Mouse (Mus musculus) small intestine, adult 2 months (tissue): Measurements from ENCODE around the gene Htr3b. TPM values are rescaled to one million over a fixed set of nuclear protein-coding genes. Genes with fewer than 3 reads are reported as not detected.
"Not testable (repeated sequence)": the region's sequence is repeated elsewhere in the genome, so short reads cannot be mapped to it uniquely, and the experiment has no call there.

Experiments used
- H3K27ac ChIP-seq: fragments of 200-500 bp; 2 replicates; pipeline ENCODE4 v1.5.1; 2012; ENCODE audit warnings: low read depth, low read length, control low read depth, inconsistent platforms; ENCODE audit not compliant: insufficient read depth
- H3K27me3 ChIP-seq: fragments of 200-500 bp; 2 replicates; pipeline ENCODE4 v1.6.1; 2012; ENCODE audit warnings: mild to moderate bottlenecking, moderate library complexity, low read length, inconsistent platforms; ENCODE audit not compliant: control insufficient read depth, insufficient read depth
- H3K36me3 ChIP-seq: fragments of 200-500 bp; 2 replicates; pipeline ENCODE4 v1.6.1; 2012; ENCODE audit warnings: mild to moderate bottlenecking, low read length, control low read depth, inconsistent platforms; ENCODE audit not compliant: control insufficient read depth, insufficient read depth
- H3K4me1 ChIP-seq: fragments of 200-500 bp; 2 replicates; pipeline ENCODE4 v1.6.1; 2012; ENCODE audit warnings: low read length, inconsistent platforms, mixed read lengths; ENCODE audit not compliant: control insufficient read depth, insufficient read depth, insufficient read length
- H3K4me3 ChIP-seq: fragments of 200-500 bp; 2 replicates; pipeline ENCODE4 v1.5.1; 2012; ENCODE audit warnings: low read depth, mild to moderate bottlenecking, control low read depth, inconsistent platforms, low read length, moderate library complexity
- CTCF ChIP-seq: fragments of 200-500 bp; IDR thresholded peaks from 2 replicates; pipeline ENCODE4 v1.5.1; 2012; ENCODE audit warnings: low read depth, mild to moderate bottlenecking, control low read depth, inconsistent platforms, low read length, moderate library complexity, mixed read lengths; ENCODE audit not compliant: insufficient replicate concordance, insufficient read length; ENCODE audit errors: extremely low read depth
- POLR2A ChIP-seq: fragments of 200-500 bp; IDR thresholded peaks from 2 replicates; pipeline ENCODE4 v1.6.1; 2012; ENCODE audit warnings: low read depth, mild to moderate bottlenecking, control low read depth, inconsistent platforms, low read length, moderate library complexity
- WGBS: fragments of 180-500 bp; shearing (Covaris S2); methylation state at CpG from one replicate; pipeline ENCODE4 v1.1.7; 2018; 5-methylcytosine and 5-hydroxymethylcytosine counted together
- polyA plus RNA-seq: library from polyadenylated mRNA; depleted of rRNA; stranded (reverse); fragments of >200 nt; gene quantifications from 2 replicates; pipeline ENCODE4 v1.2.3, GENCODE M21; 2012

The Htr3b gene
- polyA plus RNA-seq, 1 experiment = 0.18 TPM

DNA sequence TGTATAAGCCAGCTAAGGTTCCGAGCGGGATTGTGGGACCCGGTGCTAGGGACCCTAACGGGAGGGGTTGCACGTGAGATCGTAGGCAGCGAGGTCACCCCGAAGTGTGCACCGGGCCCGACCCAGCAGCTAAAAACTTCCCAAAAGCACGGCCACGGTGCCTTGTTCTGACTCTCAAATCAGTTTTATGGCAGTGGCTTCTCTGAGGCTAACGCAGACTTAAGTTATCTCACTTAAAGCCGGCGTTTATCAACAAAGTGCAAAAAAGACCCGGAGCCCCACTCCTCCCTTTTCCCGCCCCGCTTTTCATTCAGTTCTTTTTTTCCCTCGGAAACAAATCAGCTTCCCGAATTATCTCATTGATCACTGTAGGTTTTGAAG is 20.9 kb upstream of the Htr3b start:
- under 1% methylated on average over 20 of the region's 20 CpGs for WGBS
- peak overlapping the region; percentile 87 for H3K4me3 ChIP-seq

DNA sequence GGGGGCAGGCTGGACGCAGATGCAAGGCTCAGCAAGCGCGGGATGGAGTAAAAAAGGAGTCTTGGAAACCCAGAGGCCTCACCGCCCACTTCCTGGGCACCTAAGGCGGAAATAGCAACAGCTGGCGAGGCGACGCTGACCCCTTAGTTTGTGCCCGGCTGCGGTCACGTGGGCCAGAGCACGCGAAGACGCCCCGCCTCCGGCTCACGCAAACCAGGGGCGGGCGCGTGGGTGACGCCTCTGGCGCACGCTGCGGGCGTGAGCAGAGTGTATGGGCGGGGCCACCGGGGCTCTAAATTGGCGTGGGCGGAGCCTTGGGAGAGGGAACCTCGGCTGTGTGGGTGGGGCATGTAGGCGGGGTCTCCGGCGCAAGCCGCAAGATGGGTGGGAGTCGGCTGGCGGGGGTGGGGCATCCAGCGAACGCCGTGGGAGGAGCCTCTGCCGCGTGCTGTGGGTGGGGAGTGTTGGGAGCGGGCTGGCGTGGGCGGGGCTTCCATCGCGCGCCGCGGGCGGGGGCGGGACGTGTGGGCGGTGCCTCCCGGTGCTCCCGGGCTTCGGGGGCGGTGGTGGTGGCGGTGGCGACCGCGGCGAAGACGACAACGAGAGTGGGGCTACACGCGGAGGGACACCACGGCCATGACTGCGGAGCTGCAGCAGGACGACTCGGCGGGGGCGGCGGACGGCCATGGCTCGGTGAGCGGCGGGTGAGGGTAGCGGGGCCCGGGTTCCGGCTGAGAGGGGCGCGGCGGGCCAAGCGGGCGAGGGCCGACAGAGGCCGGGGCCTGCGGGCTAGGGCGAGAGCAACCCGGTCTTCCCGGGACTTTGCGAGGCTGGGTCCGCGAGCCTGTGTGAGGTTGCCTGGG is 20.3 kb upstream of the Htr3b start, which contains the start of gene Usp28:
TSS of gene Usp28 (plus strand) at position 531 of the 863 bp plus-strand sequence.
- Histone ChIP-seq H3K27me3 (no peaks in the 10 kb centered on the region), H3K4me3 (peak within 1 kb of the TSS; percentile 87), H3K4me1 (peaks cover 20% of the 10 kb centered on the region; the same call in 1 of the 2 replicates), H3K36me3 (no peaks in the 10 kb centered on the region), H3K27ac (peak within 1 kb of the TSS; percentile 84)
- WGBS = under 1% methylated on average over 91 of the region's 94 CpGs
- peak; percentile 60 for TF ChIP-seq POLR2A
- no peak for TF ChIP-seq CTCF

More for the DNA sequence above, 20.9 kb upstream of the Htr3b start:
- Histone ChIP-seq H3K4me1 (peaks cover 18% of the 10 kb centered on the region; the same call in 1 of the 2 replicates), H3K36me3 (no peaks in the 10 kb centered on the region), H3K27me3 (no peaks in the 10 kb centered on the region), H3K27ac (peak overlapping the region; percentile 6; the same call in 1 of the 2 replicates)
- TF ChIP-seq CTCF = no peak
- TF ChIP-seq POLR2A = no peak

DNA sequence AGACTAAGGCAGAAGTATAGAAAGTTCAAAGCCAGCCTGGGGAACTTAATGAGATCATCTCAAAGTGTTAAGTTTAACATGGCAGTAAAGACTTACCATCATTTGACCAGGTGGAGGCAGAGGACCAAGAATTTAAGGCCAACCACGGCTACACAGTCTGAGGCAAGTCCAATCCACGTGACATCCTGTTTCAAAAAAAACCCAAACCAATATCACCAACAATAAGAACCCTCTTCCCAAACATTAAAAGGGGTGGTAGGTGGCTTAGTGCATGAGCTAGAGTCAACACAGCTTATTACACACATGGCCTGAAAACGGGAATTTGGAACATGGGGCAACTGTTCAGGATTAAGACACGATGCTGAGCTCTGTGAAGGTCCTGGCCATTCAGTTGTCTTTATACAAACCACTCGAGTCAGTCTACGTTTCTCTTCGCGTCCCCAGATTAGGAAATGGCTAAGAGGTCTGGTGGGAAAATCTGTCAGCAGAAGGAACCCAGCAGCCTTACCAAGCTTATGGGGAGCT is 19.6 kb upstream of the Htr3b start:
- H3K4me1 ChIP-seq = peaks cover 22% of the 10 kb centered on the region; the same call in 1 of the 2 replicates
- peak overlapping the region; percentile 84 for H3K27ac ChIP-seq
- peak overlapping the region; percentile 68 for H3K4me3 ChIP-seq
- WGBS = 11% methylated on average over 8 of the region's 8 CpGs
- no peaks in the 10 kb centered on the region for H3K36me3 ChIP-seq
- H3K27me3 ChIP-seq = no peaks in the 10 kb centered on the region
- no peak for TF ChIP-seq POLR2A
- TF ChIP-seq CTCF = no peak

DNA sequence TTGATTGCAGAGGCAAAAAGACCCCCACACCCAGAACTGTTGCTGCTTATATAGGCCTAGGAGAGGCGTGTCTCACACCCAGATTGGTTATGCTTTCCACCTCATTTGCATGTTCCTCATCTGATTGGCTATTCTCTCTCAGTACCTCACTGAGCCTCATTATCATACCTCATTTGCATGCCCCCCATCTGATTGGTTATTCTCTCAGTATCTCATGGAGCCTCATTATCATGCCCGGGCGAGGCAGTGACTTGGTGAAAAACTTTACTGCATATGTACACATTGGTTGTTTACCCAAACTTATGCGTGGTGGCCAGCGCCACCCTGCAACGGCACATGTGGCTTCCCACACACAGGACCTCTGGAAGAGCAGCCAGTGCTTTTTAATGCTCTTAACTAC is 19.0 kb upstream of the Htr3b start:
- not testable (repeated sequence) for H3K4me3 ChIP-seq, H3K27me3 ChIP-seq, H3K27ac ChIP-seq, H3K36me3 ChIP-seq
- WGBS = 84% methylated on average over 6 of the region's 6 CpGs
- H3K4me1 ChIP-seq = peaks cover 22% of the 10 kb centered on the region; the same call in 1 of the 2 replicates

DNA sequence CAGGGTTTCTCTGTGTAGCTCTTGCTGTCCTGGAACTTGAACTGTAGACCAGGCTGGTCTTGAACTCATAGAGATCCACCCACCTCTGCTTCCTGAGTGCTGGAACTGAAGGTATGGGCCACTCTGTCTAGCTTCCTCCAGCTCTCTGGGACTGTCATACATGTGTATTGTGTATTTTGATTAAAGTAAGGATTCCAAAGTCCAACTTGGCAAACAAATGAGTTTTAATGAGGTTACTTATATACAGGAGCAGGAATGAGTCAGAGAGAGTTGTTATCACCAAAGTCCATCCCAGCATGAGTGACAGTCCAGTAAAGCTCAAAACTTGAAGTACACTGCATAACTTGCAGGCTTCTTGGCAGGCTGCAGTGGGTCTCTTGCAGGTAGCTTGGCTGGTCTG is 17.0 kb upstream of the Htr3b start:
- H3K4me3 ChIP-seq = no peak overlapping the region
- H3K36me3 ChIP-seq = no peaks in the 10 kb centered on the region
- H3K27me3 ChIP-seq = no peaks in the 10 kb centered on the region
- peak overlapping the region; percentile 95 for H3K27ac ChIP-seq
- no peak for TF ChIP-seq POLR2A
- no peak for TF ChIP-seq CTCF
- H3K4me1 ChIP-seq = peaks cover 21% of the 10 kb centered on the region; the same call in 1 of the 2 replicates

DNA sequence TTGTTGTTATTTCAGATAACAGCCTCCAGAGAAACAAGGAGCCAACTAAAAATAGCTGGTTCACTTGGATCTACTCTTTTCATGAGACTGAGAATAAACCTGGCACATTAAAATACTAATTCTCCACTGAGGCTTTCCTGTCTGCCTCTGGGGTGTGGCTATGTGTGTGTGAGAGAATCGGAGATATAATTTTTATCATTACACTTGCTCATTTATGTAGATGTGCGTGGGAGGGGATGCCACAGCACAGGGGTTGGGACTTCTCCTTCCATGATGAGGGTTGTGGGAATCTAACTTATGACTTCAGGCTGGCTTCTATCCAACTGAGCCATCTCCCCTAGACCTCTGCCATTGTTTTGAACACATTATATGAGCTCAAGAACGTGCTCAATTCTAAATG is 16.0 kb upstream of the Htr3b start:
- H3K27me3 ChIP-seq = no peaks in the 10 kb centered on the region
- no peak overlapping the region for H3K27ac ChIP-seq
- WGBS = 62% methylated on average over 3 of the region's 3 CpGs
- peaks cover 20% of the 10 kb centered on the region; the same call in 1 of the 2 replicates for H3K4me1 ChIP-seq
- no peaks in the 10 kb centered on the region for H3K36me3 ChIP-seq
- no peak overlapping the region for H3K4me3 ChIP-seq
- TF ChIP-seq CTCF (no peak), POLR2A (no peak)

DNA sequence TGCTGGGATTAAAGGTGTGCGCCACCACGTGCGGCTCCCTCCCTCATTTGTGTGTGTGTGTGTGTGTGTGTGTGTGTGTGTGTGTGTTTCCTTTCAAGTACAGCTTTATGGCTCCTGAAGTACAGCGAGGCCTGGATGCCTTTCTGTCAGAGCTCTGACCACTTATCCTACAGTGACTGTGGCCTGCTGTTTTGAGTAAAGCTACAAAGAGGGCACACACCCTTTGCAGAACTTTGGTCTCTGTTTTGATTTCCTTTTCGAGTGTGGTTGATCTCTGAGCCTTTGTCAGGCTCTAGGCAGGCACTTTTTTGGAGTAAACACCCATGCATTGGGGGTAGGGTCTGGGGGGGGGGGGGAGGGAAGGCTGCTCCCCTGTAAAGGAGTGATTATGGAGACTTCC is 15.6 kb upstream of the Htr3b start:
- Histone ChIP-seq H3K4me1 (peaks cover 20% of the 10 kb centered on the region; the same call in 1 of the 2 replicates), H3K27me3 (no peaks in the 10 kb centered on the region), H3K36me3 (no peaks in the 10 kb centered on the region), H3K4me3 (no peak overlapping the region), H3K27ac (peak overlapping the region; percentile 50; the same call in 1 of the 2 replicates)
- 33% methylated on average over 5 of the region's 5 CpGs for WGBS
- no peak for TF ChIP-seq POLR2A
- no peak for TF ChIP-seq CTCF
